Mouse (Mus musculus): ENCODE results near the gene Gm6337.
A peak's percentile ranks its signal among the peaks of the same experiment; 100 is the strongest.
"Not testable (repeated sequence)": the region's sequence is repeated elsewhere in the genome, so short reads cannot be mapped to it uniquely, and the experiment has no call there.

The Gm6337 gene

GRCm38 (mm10) chr14:6058167-6058566, at the start of gene Gm6337:
Gm6337 (minus strand) TSS chr14:6058267.
- not testable (repeated sequence) for DNase-seq

DNA sequence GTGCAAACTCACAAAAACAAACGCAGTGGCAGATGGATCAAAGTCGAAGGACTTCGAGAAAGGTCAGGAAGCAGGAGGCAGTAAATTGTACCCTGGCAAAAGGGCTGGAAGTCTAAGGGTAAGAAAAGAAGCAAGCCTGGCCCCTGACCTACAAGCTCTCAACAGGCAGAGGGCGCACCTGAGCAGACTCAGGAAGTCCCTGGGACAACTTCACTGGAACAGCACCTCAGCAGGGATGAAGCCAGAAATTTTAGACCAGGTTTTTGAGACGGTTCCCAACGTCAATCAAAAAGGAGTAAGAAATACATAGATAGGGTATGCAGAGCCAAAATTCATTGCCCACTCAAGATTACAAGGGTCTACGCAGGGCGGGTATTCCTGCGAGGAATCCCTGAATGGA, 49.4 kb upstream of the Gm6337 start:
- peak; percentile 12 for DNase-seq

DNA sequence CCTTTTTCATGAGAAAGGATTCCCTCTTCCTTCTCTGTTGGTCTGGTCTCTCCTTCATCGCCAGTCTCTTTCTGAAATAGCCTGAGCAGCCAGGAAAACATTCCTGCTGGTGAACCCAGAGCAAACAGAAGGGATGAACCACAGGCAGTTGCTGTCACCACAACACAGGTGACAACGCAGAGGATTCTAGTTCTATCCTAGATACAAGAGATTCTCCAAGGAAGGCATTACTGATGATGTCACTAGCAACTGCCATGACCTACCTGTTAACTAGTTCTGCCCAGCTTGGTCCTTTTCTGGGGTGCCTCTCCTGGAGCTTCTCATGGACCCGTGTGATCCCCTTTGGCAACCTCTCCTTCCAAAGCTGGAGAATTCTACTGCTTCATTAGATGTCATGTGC, 35.8 kb upstream of the Gm6337 start, which contains the start of gene Gm8206:
TSS of gene Gm8206 (minus strand) at position 101 of the 400 bp plus-strand sequence.
- DNase-seq, result not testable (repeated sequence)
